Mouse (Mus musculus) hindlimb bud, embryonic 11.5 days (tissue): ENCODE data around the gene Sema3a.

Source experiments
- DNase-seq: peaks from one replicate; pipeline ENCODE4 v3.0.0-alpha.2; 2012; ENCODE audit warnings: low read depth, low spot score; ENCODE audit errors: extremely low spot score

The Sema3a gene

DNA sequence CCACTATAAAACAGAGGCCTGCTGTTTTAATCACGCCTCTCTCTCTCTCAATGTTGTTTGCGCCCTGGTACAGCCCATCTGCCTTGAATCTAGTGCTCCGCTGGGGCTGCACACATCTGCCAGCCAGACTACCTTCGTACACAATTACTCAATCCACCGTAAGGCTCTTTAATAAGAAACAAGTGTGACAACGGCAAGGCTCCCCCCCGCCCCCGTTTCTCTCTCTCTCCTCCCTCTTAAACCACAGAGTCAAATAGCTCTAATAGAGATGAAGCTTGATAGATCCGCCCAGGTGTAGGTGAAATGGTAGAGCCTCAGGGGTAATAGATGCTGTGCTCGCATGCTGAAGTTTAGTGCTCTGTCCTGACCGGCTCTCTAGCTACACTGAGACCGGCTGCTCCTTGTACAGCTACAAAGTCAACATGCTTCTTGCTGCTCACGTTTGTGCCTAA lies at the start of gene Sema3a:
Gene Sema3a, plus strand, starts transcription at position 174 of the 452 bp plus-strand sequence.
- peak; percentile 78 for DNase-seq

DNA sequence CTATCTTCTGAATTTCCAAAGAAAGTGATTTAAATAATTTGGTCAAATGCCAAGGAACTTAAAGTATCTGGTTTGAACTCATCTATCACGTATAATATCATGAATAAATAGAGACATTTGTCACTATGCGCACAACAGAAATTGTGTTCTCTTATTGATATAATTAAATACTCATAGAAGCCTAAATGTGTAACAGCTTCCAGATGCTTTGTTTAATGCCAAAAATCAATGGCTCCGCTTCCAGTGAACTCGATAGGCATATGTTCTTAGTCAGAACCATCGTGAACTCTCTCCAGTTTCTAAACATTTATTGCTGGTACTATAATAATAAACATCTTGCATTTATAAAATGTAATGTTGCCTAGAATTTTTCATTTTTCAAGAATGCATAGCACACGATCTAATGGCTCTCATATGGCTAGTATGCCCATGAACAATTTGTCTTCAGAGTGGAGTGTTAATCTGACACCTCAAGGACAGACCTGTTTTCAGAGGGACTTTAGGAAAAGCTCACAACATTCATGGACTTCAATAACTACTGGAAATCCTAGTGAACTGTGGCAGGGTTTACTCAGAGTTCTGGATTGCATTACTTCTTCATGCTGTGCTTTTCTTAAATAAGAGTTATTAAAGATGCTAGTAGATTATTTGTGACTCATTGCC lies 40.3 kb upstream of the Sema3a start:
- no peak for DNase-seq

GRCm38 (mm10) chr5:13090431-13090830 lies 34.8 kb upstream of the Sema3a start:
- no peak for DNase-seq

- DNase-seq: no peak
Measured at GRCm38 (mm10) chr5:13109522-13109921, 15.7 kb upstream of the Sema3a start.

DNA sequence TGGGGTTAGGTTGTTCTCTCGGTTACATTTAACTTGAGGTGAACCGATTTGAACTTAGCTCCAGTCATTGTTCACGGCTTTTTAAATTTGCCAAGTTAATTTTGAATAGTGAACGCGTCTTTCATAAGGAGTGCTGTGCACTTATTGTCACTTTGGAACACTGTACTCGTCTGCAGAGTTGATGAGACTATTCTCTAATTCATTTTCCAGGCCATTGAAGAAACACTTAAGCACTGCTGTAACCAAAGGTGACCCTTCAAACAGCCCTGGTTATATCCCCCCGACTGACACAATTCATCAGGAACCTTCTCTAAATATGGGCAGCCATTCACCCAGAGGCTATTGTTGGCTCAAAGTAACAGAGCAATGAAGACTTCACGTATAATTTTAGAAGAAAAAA lies 8.0 kb upstream of the Sema3a start:
- DNase-seq: no peak

DNA sequence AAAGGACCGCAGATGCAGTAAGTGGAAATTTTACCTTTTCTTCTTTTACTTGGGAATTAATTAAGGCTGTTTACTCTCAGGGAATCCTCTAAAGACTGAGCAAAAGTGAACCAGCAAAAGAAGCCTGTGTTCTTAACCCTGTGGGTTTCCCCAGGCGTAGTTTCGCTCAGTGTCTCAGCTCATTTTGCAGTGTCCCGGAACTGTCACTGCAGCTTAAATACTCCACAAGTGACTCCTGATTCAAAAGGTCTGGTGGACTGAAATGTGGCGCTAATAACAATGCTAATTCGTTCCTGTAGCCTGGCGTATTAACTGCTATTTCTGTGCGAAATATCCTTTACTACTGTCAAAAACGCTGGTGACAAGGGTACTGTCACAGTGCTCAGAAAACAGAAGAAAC lies 543 bp downstream of the Sema3a start:
- DNase-seq: peak; percentile 60

- DNase-seq: peak; percentile 77
Measured at GRCm38 (mm10) chr5:13126196-13126595, 982 bp downstream of the Sema3a start.

DNA sequence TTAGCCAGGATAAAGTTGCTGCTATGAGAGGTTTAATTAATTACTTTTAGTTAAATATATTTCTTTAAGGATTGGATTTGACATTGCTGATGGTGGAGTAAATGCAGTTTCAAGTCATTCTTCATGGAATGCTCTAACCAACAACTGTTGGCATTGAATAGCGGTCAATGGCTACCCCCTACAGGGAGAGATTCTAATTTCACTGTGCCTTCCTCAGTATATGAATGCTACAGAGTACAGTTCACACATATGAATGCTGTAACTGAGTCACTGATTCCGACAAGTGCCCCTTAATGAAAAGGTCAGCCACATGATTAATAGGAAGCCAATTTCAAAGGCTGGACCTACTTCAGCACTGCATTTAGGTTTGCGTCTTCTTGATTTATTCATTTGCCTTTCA lies 1.9 kb downstream of the Sema3a start:
- peak; percentile 60 for DNase-seq

GRCm38 (mm10) chr5:13144733-13145457 lies 19.7 kb downstream of the Sema3a start:
- DNase-seq: peak; percentile 71

DNA sequence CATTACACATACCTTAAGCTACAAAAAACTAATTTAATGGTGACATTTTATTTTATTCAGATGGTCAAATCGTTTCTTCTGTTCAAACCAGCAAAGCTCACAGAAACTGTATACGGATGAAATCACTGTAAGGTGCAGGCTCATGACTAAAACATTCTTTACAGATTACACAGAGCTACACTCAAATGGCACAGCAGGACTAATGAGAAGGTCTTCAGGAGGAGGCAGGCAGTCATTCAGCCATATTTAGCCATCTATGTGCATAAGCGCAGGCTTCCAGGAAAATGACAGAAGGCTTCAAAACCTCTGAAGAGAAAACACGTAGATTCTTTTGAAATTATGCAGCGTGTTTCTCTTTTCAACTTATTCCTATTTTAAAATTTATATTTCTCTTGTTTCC lies 24.7 kb downstream of the Sema3a start:
- DNase-seq: no peak

DNA sequence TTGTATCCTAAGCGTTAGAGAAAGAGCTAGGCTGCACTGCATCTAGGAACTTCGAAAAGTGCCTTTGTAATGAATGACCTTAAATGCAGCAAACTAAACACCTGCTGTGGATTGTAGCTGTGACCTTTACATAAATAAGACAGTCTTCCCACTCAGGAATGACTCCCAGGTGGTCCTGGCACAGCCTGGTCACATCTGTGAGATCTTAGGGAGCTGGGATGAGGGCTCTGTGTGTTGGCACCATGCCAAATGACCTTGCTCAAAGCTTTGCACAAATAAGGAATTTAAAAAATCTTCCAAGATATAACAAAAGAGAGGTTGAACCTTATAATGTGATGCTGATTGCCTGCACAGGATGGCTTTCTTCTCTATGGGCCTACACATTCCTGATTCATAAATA lies 25.8 kb downstream of the Sema3a start:
- DNase-seq: no peak

GRCm38 (mm10) chr5:13157761-13158612 lies 32.8 kb downstream of the Sema3a start:
- no peak for DNase-seq

GRCm38 (mm10) chr5:13182186-13182585 lies 57.0 kb downstream of the Sema3a start:
- DNase-seq: no peak

GRCm38 (mm10) chr5:13197886-13198285 lies 72.7 kb downstream of the Sema3a start:
- DNase-seq: peak; percentile 73

- DNase-seq: peak; percentile 53
Measured at GRCm38 (mm10) chr5:13199709-13200108, 74.5 kb downstream of the Sema3a start.

- no peak for DNase-seq
Measured at GRCm38 (mm10) chr5:13255353-13255752, 130.1 kb downstream of the Sema3a start.

- no peak for DNase-seq
Measured at GRCm38 (mm10) chr5:13256321-13256720, 131.1 kb downstream of the Sema3a start.

DNA sequence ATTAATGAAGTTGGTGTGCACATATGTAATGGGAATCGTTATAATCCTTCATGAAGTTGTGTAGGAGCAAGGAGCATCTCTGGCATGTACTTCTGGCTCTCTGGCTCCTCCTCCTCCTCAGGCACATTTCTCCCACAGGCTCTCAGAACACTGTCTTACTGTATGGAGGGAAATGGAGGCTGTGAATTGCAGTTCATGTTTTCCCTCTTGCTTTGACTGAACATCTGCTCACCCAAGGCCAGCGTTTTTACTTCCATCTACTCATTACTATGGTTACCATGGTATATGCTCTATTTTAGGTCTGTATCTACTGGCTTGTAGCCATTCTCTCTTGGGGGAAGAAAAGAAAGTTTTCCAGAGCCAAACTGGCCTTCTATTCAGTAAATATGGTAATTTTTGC lies 137.9 kb downstream of the Sema3a start:
- DNase-seq: no peak

GRCm38 (mm10) chr5:13263539-13263938 lies 138.3 kb downstream of the Sema3a start:
- no peak for DNase-seq

GRCm38 (mm10) chr5:13312667-13313066 lies 187.5 kb downstream of the Sema3a start:
- no peak for DNase-seq

GRCm38 (mm10) chr5:13313977-13314376 lies 188.8 kb downstream of the Sema3a start:
- DNase-seq: no peak
